Mouse (Mus musculus) thymus, adult 2 months (tissue): ENCODE data around the gene Plk2.

Source experiments
- CTCF ChIP-seq: fragments of 200-500 bp; IDR thresholded peaks from 2 replicates; pipeline ENCODE4 v1.5.1; 2012; ENCODE audit warnings: mild to moderate bottlenecking, control low read depth, low read length, moderate library complexity, borderline replicate concordance; ENCODE audit not compliant: control insufficient read depth, poor library complexity, insufficient read depth; ENCODE audit errors: extremely low read depth
- POLR2A ChIP-seq: fragments of 200-500 bp; IDR thresholded peaks from 2 replicates; pipeline ENCODE4 v1.6.1; 2012; ENCODE audit warnings: mild to moderate bottlenecking, low read length, control low read depth, moderate library complexity; ENCODE audit not compliant: control insufficient read depth, poor library complexity, insufficient read depth; ENCODE audit errors: extremely low read depth

DNA sequence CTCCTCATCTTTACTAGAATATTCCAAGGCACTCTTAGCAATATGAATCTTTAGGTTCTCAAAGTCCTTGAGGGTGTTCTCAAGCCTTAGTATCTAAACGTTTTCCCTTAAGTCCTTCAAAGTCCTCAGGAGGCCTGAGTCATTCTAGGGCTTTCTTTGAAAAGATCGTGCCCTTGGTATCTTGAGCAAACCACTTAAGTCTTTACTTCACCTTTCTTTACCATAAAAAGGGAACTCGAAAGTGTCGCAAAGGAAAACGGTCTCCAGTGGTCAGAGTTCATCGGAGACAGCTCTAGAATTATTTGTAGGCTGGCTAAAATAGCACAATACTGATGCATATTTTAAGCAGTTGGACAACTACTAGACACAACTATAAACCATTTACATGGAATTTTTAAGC, 31.1 kb upstream of the Plk2 start:
- TF ChIP-seq POLR2A (no peak), CTCF (no peak)
